Mouse (Mus musculus): ENCODE measurements around the gene Tex44. TPM values are rescaled to one million over a fixed set of nuclear protein-coding genes. Genes with fewer than 3 reads are reported as not detected.
"Not testable (repeated sequence)": the region's sequence is repeated elsewhere in the genome, so short reads cannot be mapped to it uniquely, and the experiment has no call there.

Gene Tex44
- polyA plus RNA-seq, 1 experiment: not detected

- TF ChIP-seq POLR2A (IDR thresholded peaks at IDR 0.05; ENCODE audit: low read depth, low read length) (no peak), CTCF (IDR thresholded peaks at IDR 0.05; ENCODE audit: extremely low read depth, insufficient read depth, insufficient read length, insufficient replicate concordance) (no peak)
- peak overlapping the region; percentile 6 for H3K27ac ChIP-seq (ENCODE audit: insufficient read depth, low read length)
- 53% methylated on average over 12 of the region's 12 CpGs for WGBS
Measured at GRCm38 (mm10) chr1:86470519-86471181, 44.5 kb downstream of the Tex44 start.

GRCm38 (mm10) chr1:86471504-86471961, 45.4 kb downstream of the Tex44 start:
- WGBS: 68% methylated on average over 11 of the region's 11 CpGs
- peaks cover 10% of the 10 kb centered on the region for H3K4me1 ChIP-seq (ENCODE audit: control insufficient read depth, insufficient read depth, insufficient read length)
- TF ChIP-seq CTCF (IDR thresholded peaks at IDR 0.05; ENCODE audit: extremely low read depth, insufficient read depth, insufficient read length, insufficient replicate concordance): peak; percentile 24; the same call in 1 of the 2 replicates
- H3K27me3 ChIP-seq (ENCODE audit: control insufficient read depth, insufficient read depth, low read length); H3K27ac ChIP-seq (ENCODE audit: insufficient read depth, low read length); H3K4me3 ChIP-seq (ENCODE audit: extremely low read depth, insufficient read depth, insufficient read length); H3K36me3 ChIP-seq (ENCODE audit: control insufficient read depth, insufficient read depth, low read length): not testable (repeated sequence)
- DNase-seq (ENCODE audit: low read depth in 1 of 2, low spot score in 2 of 2): peak in 1 of 2 experiments; percentile 35

More at GRCm38 (mm10) chr1:86470519-86471181, 44.5 kb downstream of the Tex44 start:
- no peak overlapping the region for H3K4me3 ChIP-seq (ENCODE audit: extremely low read depth, insufficient read depth, insufficient read length)
- DNase-seq (ENCODE audit: low read depth in 1 of 2, low spot score in 2 of 2): peak in 1 of 2 experiments; percentile 37
- H3K4me1 ChIP-seq (ENCODE audit: control insufficient read depth, insufficient read depth, insufficient read length): peaks cover 10% of the 10 kb centered on the region
- no peaks in the 10 kb centered on the region for H3K27me3 ChIP-seq (ENCODE audit: control insufficient read depth, insufficient read depth, low read length)
- H3K36me3 ChIP-seq (ENCODE audit: control insufficient read depth, insufficient read depth, low read length): no peaks in the 10 kb centered on the region

GRCm38 (mm10) chr1:86472197-86472952, 46.2 kb downstream of the Tex44 start:
- DNase-seq (ENCODE audit: low read depth in 1 of 2, low spot score in 2 of 2): no peak
- Histone ChIP-seq H3K27ac (ENCODE audit: insufficient read depth, low read length) (peak overlapping the region; percentile 36), H3K4me1 (ENCODE audit: control insufficient read depth, insufficient read depth, insufficient read length) (peaks cover 10% of the 10 kb centered on the region), H3K4me3 (ENCODE audit: extremely low read depth, insufficient read depth, insufficient read length) (0 out of 2 replicates have a peak overlapping the region, but pooled peaks have one; percentile 3), H3K36me3 (ENCODE audit: control insufficient read depth, insufficient read depth, low read length) (no peaks in the 10 kb centered on the region), H3K27me3 (ENCODE audit: control insufficient read depth, insufficient read depth, low read length) (no peaks in the 10 kb centered on the region)
- TF ChIP-seq CTCF (IDR thresholded peaks at IDR 0.05; ENCODE audit: extremely low read depth, insufficient read depth, insufficient read length, insufficient replicate concordance) (no peak), POLR2A (IDR thresholded peaks at IDR 0.05; ENCODE audit: low read depth, low read length) (no peak)
- WGBS: 18% methylated on average over 31 of the region's 31 CpGs

GRCm38 (mm10) chr1:86473109-86473760, 47.1 kb downstream of the Tex44 start:
- H3K27me3 ChIP-seq (ENCODE audit: control insufficient read depth, insufficient read depth, low read length): no peaks in the 10 kb centered on the region
- peaks cover 10% of the 10 kb centered on the region for H3K4me1 ChIP-seq (ENCODE audit: control insufficient read depth, insufficient read depth, insufficient read length)
- no peak for DNase-seq (ENCODE audit: low read depth in 1 of 2, low spot score in 2 of 2)
- no peak overlapping the region for H3K4me3 ChIP-seq (ENCODE audit: extremely low read depth, insufficient read depth, insufficient read length)
- WGBS: 82% methylated on average over 18 of the region's 18 CpGs
- no peak overlapping the region for H3K27ac ChIP-seq (ENCODE audit: insufficient read depth, low read length)
- no peak for TF ChIP-seq POLR2A (IDR thresholded peaks at IDR 0.05; ENCODE audit: low read depth, low read length)
- TF ChIP-seq CTCF (IDR thresholded peaks at IDR 0.05; ENCODE audit: extremely low read depth, insufficient read depth, insufficient read length, insufficient replicate concordance): no peak
- H3K36me3 ChIP-seq (ENCODE audit: control insufficient read depth, insufficient read depth, low read length): no peaks in the 10 kb centered on the region

Other genes with a start within 250 kb of the Tex44 start
- gene B3gnt7, start 123.5 kb upstream of the Tex44 start, polyA plus RNA-seq (2012; rRNA removed): 2.3 and 3.3 TPM in 2 replicates
- 8.5 and 9.1 TPM in 2 replicates for gene Ncl, start 66.9 kb upstream of the Tex44 start, polyA plus RNA-seq (2012; rRNA removed)
- gene Nmur1, start 101 bp upstream of the Tex44 start, polyA plus RNA-seq (2012; rRNA removed): 0.11 and 0.34 TPM in 2 replicates
- 915 and 918 TPM in 2 replicates for gene Ptma, start 100.4 kb downstream of the Tex44 start, polyA plus RNA-seq (2012; rRNA removed)
- 11.3 and 11.7 TPM in 2 replicates for gene Pde6d, start 156.3 kb downstream of the Tex44 start, polyA plus RNA-seq (2012; rRNA removed)
- gene Cops7b, start 156.6 kb downstream of the Tex44 start, polyA plus RNA-seq (2012; rRNA removed): 20.0 and 24.2 TPM in 2 replicates
- gene Nppc, start 244.2 kb downstream of the Tex44 start, polyA plus RNA-seq (2012; rRNA removed): not detected in 2 replicates